Mouse (Mus musculus): ENCODE data around the gene Pstpip1. TPM values are rescaled to one million over a fixed set of nuclear protein-coding genes. Genes with fewer than 3 reads are reported as not detected.

The Pstpip1 gene
- polyA plus RNA-seq (2012; rRNA removed): 1.2 and 2.2 TPM in 2 replicates

GRCm38 (mm10) chr9:56089778-56090520 is at the start of gene Pstpip1:
Pstpip1 (plus strand) TSS chr9:56089962.

GRCm38 (mm10) chr9:56041372-56042180 is 48.2 kb upstream of the Pstpip1 start, which contains the start of gene Rcn2:
Rcn2 (plus strand) TSS chr9:56041845.

GRCm38 (mm10) chr9:56165377-56165776 is 75.6 kb downstream of the Pstpip1 start, which contains the start of gene Tspan3:
Tspan3 (minus strand) TSS chr9:56165477.

Other genes starting within 250 kb of the Pstpip1 start
- gene Scaper, start 151.8 kb upstream of the Pstpip1 start, polyA plus RNA-seq (2012; rRNA removed): 17.2 and 17.3 TPM in 2 replicates
- not detected in 2 replicates for gene 4930563M21Rik, start 79.4 kb upstream of the Pstpip1 start, polyA plus RNA-seq (2012; rRNA removed)
- 156 and 157 TPM in 2 replicates for gene Rcn2, start 48.1 kb upstream of the Pstpip1 start, polyA plus RNA-seq (2012; rRNA removed)
- gene Tspan3, start 75.5 kb downstream of the Pstpip1 start, polyA plus RNA-seq (2012; rRNA removed): 344 and 347 TPM in 2 replicates

Data from central nervous system, embryonic 14 days (tissue).